Mouse (Mus musculus) lung, adult 18-20 months (tissue): ENCODE results near the gene Wdr95.
"Not testable (repeated sequence)": the region's sequence is repeated elsewhere in the genome, so short reads cannot be mapped to it uniquely, and the experiment has no call there.

ENCODE experiments used
- DNase-seq, 2 experiments: peaks; one replicate each; pipeline ENCODE4 v3.0.0; 2022; ENCODE audit warnings: mixed read lengths in 2 of 2

Gene Wdr95

DNA sequence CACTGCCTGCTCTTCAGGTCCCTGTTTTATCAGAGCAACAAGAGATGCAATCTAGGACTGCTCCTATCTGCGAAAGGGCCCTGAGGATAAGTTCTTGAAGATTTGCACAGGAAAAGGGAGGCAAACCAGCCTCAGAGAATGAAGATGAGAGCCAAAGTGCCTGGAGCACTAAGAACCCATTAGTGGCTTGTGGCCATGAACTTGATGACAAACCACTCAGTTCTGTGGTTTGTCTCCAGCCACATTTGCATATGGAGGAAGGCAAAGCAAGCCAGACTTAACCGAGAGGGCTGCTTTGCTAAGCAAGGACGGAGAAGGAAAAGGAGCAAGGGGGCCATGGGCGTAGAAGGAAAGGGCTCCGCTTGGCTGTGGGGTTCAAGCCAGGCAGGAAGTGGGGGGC is 7.7 kb upstream of the Wdr95 start:
- DNase-seq, result no peak

DNA sequence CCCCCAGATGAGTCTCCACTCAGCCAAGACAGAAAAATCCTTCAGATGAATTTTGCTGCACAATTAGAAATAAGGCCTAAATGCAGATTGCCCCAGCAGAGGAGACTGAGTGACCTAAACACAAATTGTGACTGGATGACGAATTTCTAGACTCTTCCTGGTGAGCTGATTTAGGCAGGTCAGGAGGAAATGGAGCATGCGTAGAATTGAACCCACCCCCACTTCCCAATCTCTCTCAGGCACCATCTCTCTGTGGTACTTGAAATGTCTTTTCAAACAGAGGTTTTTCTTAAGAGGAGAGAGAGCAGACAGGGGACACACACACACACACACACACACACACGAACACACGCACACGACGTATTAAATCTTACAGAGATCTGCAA is 4.6 kb upstream of the Wdr95 start:
- no peak for DNase-seq

DNA sequence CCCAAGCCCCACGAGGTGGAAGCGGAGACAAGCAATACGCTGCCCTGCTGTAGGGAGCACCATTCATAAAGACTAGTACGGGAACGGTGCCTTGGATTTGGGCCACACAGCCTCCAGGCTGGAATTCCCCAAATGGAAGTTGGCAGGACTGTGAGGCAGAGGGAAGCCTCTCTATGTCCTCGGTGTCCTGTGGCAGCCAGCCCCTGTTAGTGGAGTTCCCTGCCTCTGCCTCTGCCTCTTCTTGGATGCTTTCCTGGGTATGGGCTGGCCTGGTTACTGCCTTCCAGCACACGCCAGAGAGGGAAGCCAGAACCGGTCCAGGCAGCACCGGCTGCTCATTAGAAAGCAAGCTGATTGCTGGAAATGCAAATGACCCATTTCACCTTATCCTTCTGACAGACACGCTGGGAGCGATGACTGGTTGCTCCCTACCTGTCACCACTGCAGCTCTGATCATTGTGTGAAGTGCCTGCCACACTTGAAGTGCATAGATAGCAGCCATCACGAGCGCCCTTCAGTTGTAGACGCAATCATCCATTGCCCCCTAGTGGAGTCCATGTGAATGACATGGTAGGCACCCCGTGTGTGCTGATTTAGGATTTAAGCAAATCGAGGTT is 4.1 kb upstream of the Wdr95 start:
- peak; percentile 71 to 77 for DNase-seq

DNA sequence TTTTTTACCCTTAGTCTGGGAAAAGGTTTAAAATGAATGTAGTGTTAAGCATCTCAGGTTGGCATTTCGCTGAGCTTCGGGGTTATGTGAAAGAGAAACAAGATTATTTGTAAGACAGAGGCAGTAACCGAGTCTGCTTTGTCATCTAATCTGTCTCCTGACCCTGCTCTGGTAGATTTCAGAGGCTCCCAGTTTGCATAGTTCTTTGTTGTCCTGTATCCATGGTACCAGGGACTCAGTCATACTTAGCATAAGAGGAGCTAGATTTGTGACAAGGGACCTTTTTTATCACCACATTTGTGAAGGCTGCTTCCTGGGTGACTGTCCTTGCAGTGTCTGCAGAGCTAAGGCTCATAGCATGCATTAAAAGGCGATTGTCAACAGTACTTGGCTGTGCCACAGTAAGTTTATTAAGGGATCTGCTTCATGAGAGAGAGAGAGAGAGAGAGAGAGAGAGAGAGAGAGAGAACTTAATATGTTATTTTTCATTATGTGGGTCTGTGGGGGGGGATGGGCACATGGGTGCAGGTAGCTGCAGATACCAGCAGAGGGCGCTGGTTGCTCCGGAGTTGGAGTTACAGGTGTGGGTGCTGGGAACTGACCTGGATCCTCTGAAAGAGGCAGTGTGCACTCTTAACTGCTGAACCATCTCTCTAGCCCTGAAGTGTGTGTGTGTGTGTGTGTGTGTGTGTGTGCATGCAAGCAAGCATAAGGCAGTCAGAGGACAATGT is 3.3 kb upstream of the Wdr95 start:
- DNase-seq, result no peak

DNA sequence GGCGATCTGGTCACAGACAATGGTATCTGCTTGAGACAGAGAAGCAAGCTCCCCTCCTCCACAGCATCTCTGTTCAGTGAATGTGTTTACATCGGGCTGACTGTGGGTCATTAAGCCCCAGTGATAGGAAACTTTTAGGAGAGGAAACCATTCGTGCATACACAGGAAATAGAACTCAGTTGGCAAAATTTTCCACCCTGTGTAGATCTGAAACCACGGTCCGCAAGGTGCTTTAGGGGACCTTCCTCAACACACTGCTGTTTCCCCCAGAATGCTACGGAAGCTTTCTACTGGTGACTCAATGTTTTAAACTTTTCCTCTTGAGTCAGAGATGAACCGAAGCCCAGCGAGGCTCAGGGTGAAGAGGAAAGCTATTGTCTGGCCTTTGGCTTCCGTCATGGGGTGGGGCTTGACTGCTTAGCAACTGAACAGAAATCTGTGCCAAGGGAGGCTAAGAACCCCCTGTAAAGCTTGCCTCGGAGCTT is 2.0 kb upstream of the Wdr95 start:
- DNase-seq, result peak; percentile 30 to 66

DNA sequence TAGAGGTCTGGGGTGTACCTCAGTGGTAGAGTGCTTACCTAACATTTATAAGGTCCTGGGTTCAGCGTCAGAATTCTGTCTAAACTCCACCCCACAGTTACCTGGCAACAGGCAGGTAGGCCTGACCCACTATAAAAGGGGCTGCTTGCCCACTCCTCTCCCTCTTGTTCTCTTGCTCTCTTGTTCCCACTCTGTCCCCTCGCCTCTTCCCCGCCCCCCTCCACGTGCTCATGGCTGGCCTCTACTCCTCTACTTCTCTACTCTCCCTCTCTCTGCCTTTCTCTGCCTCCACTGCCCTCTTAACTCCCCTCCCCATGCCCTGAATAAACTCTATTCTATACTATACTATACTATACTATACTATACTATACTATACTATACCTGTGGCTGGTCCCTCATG is 1.2 kb upstream of the Wdr95 start:
- DNase-seq, result not testable (repeated sequence)

DNA sequence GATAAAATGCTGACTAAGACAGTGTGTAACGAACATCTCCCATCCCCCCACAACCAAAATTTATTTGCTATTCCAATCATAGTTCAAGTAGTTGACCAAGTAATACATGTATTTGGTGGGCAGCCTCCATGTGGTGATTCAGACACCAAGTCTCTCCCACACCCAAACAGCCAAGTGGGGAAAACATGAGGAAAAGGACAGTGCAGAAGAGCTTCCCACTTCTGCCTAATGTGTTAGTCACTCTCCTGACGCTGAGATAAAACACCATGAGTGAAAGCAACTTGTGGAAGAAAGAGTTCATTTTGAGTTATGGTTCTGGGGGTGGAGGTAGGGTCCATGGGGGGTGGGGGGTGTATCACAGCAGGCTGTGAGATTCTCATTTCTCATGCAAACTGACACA is 5.4 kb downstream of the Wdr95 start:
- DNase-seq, result no peak

DNA sequence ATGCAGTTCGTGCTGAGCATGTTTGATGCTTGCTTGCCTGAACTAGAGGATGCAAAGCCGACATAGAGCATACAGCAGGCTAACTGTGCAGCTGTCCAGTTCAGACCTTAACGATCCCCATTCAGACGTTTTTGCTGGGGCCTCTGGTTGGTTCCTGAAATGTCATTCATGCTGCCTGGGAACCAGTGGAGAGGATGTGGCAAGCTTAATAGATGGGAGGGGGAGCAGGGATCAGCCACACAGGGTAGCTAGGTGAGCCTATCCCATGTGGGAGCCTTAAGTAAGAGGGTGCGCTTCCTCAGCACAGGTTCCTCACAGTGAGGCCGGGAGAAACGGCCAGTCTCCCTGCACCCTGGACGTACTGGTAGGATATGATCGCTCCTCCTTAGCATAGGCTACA is 7.5 kb downstream of the Wdr95 start:
- no peak for DNase-seq

DNA sequence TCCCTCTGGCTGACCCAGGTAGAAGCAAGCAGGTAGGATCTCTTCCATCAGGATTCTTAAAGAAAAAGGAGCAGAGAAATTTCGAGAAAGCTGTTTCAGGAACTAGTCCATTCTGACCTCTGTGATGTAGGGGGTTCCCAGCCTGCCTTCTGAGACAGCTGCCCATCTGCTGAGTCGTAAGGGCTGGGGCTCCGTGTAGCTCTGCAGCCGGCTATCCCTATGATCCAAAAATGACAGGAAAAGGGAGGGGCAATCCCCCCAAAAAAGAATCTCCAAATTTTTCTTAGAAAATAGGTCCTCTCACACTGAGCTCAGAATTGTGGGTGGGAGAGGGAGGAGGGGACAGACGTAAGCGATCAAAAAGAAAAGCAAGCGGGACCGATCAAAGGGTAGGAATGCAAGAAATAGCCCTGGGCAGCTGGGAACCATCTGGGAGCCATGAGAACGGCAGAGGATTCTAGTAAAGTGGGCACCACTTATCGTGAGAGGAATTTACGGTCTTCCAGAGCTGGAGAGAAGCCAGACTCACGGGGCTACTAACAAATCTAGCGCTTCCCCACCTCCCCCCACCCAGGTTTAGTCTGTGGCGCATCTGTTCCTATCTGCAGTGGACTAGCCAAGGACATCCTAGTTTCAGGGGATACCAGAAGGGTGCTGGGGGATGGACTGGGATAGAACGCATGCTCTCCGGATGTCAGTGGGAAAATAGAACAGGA is 9.5 kb downstream of the Wdr95 start:
- no peak for DNase-seq

DNA sequence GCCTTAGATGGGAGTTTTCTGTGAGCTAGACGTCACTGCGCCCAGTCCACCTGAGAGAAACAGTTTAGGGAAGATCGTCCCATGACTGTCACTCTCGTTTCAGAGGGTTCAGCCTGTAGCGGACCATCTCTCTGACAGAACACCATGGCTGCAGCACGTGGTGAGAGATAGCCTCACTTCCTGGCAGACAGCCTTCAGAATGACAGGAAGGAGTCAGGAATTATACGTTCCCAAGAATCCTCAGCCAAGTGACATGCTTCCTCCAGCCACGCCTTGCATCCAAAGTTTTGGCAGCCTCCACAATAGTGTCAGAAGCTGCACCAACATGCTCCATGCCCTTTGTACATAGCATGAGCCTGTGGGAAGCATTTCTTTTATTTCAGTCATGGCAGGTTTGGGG is 10.1 kb downstream of the Wdr95 start:
- peak in 1 of 2 experiments; percentile 12 for DNase-seq

DNA sequence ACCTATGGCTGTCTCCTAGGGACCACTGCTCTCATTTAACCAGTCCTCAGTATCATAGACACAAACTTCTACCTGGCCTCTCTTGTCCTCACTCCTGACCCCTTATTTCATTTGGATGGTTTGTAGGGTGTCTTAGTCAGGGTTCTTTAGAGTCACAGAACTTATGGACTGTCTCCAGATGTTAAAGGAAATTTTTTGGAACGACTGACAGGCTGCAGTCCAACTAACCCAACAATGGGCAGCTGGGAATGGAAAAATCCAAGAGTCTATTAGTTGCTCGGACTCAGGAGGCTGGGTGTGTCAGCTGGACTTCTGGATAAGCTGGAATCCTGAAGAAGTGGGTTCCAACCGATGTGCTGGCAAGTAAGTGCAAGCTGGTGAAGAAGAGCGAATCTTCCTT is 10.6 kb downstream of the Wdr95 start:
- no peak for DNase-seq

DNA sequence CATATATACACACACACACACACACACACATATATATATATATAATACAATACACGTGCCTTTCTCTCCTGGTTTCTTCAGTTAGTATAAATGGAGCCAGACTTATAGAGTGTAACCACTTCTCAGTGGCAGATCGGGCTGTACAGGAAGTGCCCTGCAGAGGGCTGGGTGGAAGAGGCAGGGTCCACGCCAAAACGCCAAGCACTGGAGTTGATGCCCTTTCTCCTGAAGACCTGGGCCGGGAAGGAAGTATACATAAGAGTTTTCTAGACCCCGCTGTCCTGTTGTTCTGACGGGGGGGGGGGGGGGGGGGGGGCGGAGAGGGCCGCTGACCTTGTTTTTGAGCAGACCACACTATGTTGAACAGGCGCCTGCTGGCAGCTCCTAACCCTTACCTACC is 22.7 kb downstream of the Wdr95 start:
- DNase-seq, result no peak

DNA sequence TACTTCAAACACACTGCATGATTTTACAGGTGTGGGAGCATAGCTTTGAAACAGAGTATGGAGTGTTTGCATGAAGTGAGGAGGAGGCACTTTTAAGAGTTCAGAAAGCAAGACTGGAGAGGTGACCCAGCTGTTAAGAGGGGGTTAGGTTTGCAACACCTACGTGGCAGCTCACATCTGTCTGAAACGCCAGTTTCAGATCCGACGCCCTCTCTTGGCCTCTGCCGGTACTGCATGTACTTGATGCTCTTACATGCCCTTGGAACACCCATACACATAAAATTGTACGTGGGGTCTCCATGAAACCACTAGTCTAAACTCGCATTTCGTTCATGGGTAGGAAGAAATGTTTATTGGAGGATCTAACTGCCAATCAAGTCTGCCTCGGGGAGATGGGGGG is 24.3 kb downstream of the Wdr95 start:
- DNase-seq, result peak in 1 of 2 experiments; percentile 25

DNA sequence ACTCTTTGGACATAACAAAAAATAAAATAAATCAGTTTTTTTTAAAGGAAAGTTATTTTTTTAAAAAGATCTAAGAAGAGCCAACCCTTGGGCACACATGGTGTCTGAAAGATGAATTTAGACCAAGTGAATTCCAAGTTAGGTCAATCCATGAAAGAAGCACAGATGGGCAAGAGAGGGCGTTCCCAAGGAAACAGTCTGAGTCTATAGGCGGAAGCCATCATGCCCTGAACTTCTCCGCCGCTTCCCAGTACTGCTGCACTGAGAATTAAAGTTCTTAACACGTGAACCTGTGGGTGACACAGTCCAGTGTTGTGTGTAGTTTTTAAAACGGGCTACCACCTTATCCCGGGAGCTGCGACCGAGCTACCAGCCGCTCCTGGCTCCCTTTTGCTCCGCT is 24.9 kb downstream of the Wdr95 start:
- no peak for DNase-seq

DNA sequence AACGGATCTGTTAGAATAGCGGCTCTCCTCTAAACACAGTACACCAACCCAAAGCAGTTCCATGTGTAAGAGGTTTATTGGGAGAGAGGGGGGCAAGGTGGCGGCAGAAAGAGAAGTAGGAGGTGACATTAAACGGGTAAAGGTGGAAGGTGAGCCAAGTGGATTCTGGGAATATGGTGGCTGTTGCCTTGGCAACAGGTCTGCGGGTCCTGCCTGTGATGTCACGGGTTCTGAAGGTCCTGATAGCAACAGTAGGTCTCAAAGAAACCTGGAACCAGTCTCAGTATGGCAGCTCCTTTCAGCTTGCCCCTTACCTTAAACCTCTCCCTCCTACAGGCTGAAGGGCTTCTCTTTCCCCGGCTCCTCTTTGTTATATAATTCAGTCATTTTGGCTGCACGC is 25.9 kb downstream of the Wdr95 start:
- no peak for DNase-seq

DNA sequence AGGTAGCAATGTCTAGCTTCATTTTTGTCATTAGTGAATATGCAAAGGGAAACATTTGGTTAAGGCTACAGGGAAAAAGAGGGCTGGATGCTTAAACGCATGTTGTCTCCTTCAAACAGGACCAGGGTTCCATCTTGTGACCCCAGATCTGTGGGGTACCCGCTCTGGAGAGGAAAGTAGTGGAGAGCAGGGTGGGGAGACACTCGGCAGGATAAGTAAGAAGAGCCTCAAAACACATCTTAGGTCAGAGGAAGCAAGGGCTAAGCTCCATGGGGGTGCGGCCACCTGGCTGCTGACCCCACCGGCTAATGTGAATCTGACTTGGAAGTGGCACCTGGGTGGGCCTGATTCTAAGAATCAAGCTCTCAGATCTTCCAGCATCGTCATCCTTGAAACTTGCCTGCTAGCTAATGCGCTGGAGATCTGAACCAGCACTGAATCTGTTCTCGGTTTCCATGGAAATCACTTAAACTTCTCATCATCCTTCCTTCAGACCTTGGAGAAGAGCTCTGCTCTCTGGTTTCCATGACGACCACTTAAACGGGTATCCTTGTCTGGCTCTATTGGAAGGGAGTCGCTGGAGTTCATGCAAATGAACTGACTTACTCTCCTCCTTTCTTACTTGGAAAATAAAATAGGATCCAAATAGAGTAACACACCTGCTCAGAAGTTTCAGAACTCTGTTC is 32.6 kb downstream of the Wdr95 start:
- DNase-seq, result no peak

DNA sequence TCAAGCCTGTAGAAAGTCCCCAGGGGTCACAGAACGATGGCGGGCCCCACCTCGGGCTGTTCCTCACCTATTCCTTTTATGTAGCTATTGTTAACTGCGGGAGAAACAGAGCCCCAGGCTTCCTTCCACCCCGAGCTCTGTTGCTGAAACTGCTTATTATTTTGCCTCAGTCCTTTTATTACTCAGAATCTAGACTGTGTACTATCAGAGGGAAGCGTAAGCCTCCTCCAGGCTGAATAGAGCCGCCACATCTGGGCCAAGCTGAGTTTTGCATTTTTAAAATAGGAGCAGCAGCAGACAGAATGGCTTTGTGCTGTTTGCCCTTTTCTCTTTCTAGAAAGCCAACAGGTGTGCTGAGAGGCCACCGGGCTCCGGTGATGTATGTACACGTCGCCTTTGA is 37.5 kb downstream of the Wdr95 start:
- no peak for DNase-seq

DNA sequence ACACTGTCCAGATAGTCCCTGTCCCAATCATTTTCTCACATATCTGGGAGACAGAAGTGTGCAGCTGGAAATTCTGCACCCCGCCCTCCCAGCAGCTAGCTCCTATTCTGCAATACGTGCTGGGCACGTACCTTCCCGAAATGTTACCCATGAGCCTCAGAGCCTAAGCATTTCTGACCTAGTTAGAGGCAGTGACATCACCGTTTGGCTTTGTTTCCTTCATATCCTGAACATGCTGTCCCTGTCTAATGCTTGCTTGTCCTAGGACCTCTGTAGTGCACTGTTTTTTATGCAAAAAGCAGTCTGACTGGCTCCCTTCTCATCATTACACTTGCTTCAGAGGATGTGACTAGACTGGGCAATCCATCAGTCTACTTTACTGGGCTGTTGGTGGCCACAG is 38.5 kb downstream of the Wdr95 start:
- DNase-seq, result peak; percentile 19 to 65

DNA sequence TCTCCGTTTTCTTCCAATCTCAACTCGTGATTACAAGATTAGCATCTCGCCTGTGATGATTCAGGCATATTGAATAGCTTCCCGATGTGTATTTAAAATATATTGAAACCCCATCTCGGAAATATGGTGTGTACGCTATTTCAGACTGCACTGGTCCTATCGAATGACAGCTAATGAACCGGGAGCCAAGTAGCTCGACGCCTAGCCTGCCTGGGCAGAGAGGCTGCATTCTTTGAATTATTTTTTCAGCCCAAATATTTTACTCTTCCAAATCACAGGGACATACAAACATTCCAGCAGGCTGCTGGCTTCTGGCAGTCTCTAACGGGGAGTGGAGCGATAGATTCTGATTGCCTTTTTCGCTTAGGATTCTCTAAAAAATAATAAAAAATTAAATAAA is 40.5 kb downstream of the Wdr95 start:
- no peak for DNase-seq

DNA sequence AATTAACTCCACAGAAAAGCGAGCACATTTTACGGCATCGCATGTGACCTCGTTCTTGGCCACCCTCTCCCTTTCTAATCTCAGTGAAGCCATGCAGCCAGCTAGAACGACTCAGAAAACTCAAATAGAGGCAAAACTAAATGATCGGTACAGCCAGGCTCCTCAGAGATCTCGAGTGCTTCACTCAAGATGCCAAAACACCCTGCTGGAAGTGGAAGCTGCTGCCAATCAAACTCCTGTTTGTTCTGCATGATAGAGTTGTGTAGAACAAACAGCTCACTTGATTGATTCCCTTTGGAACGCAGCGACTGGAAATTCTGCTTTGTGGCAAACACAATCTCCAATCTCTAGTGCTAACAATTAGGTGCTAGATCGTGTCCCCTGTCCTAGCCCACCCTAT is 48.5 kb downstream of the Wdr95 start:
- DNase-seq, result no peak

DNA sequence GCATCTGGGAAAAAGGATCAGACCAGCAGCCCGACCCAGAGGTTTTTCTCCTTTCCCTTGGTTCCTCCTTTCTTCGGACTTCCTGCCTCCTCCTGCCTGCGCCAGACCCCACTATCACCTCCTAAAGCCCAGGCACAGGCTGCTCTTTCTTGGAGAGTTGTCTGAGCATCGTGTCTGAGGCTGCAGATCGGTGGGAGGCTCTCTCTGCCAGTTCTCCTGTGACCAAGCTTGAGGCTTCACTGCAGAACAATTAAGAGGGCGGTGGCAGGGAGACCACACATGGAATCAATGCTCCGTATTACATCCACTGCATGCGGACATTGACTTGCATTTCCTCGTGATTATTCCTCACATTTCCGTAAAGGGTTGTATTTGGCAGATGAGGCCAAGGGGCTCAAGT is 49.0 kb downstream of the Wdr95 start:
- DNase-seq, result no peak

DNA sequence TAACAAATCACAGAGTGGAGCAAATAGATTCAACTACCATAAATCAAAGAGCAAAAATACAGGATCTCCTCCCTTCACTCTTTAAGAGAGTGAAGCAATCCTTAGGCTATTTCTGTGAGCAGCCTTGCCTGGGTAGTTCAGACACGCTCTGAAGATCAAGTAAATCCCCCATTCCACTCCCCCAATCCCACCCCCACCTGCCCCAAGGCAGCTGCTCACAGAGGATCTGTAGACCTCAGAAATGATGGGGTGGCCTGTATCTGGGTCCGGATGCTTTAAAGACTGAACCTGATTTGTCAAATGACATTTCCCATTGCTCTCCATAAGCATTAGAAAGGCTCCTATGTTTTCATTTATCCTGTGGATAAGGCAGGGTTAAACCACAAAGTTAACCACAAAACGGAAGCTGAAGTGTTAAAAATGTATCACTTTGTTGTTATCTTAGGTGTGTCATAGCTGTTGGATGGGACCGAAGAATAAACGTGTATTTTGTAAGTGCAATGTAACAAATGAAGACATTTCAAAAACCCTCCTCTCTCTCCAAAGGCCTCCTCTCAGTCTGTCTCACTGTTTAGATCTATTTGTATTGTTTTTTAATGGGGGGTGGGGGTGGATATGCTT is 54.3 kb downstream of the Wdr95 start:
- DNase-seq, result no peak

DNA sequence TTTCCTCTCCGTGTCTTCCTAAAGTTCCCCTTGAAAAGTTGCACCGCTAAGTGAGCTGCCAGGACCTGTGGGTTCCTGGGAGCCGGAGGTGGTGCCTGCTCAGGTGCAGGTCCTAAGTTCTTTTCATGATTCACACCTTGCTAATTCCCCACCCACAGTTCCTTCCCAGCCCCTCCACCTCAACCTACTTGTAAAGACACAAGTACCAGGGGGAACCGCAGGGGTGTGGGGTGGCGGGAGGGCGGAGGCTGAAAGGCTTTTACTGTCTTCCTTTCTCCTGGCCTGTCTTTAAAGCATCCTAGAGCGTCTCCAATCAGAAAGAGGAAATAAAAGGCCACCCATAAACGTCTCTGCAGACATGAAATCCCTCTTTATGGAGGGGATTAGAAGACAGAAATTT is 55.0 kb downstream of the Wdr95 start:
- no peak for DNase-seq
